In genomic region chr13:60519708-60520107, GRCm38 (mm10) we compare ENCODE assay signal across 23 mouse cellular contexts.
"Had no signal": no experiment of that assay in that cellular context is flagged by ENCODE, and none has a peak within 500 bp of the region (broad histone marks: within the 10 kb centered on the region; RNA-seq: fewer than 3 reads in every experiment).

No protein-coding gene starts in this region.

- H3K4me1 ChIP-seq: liver, embryonic 12.5 days; liver, embryonic 15.5 days; lung, embryonic 15.5 days; megakaryocyte, embryonic 14.5 days; midbrain, embryonic 10.5 days; midbrain, embryonic 13.5 days; neural tube, embryonic 13.5 days; stomach, embryonic 15.5 days had no signal

- H3K27me3 ChIP-seq: limb, embryonic 13.5 days; liver, embryonic 12.5 days; liver, embryonic 15.5 days; lung, embryonic 15.5 days; midbrain, embryonic 13.5 days; neural tube, embryonic 13.5 days; stomach, embryonic 15.5 days had no signal

- DNase-seq: kidney, adult 9 months; kidney, postnatal 14 days; kidney, postnatal 4 days; liver; lung, adult 18-20 months; lung, postnatal 10 days; lung, postnatal 36 days; retina, postnatal 1 day; right cerebral cortex, postnatal 25 days; spleen, adult 18-20 months; thymus, postnatal 25 days had no signal

- H3K9ac ChIP-seq: limb, embryonic 13.5 days; liver, embryonic 12.5 days; liver, embryonic 15.5 days; lung, embryonic 15.5 days; midbrain, embryonic 13.5 days; neural tube, embryonic 13.5 days; stomach, embryonic 15.5 days had no signal

- H3K36me3 ChIP-seq: limb, embryonic 10.5 days; limb, embryonic 13.5 days; liver, embryonic 12.5 days; liver, embryonic 15.5 days; lung, embryonic 15.5 days; midbrain, embryonic 10.5 days; midbrain, embryonic 13.5 days; neural tube, embryonic 13.5 days; stomach, embryonic 15.5 days had no signal

- ATAC-seq: liver, embryonic 12.5 days; midbrain, embryonic 13.5 days; midbrain, embryonic 16.5 days had no signal

- H3K9me3 ChIP-seq: limb, embryonic 10.5 days; limb, embryonic 13.5 days; liver, embryonic 12.5 days; liver, embryonic 15.5 days; lung, embryonic 15.5 days; megakaryocyte, embryonic 14.5 days; midbrain, embryonic 10.5 days; midbrain, embryonic 13.5 days; neural tube, embryonic 13.5 days; stomach, embryonic 15.5 days had no signal

- H3K4me3 ChIP-seq: limb, embryonic 10.5 days; limb, embryonic 13.5 days; liver, embryonic 12.5 days; liver, embryonic 15.5 days; lung, embryonic 15.5 days; megakaryocyte, embryonic 14.5 days; midbrain, embryonic 10.5 days; midbrain, embryonic 13.5 days; myocyte; neural tube, embryonic 13.5 days; stomach, embryonic 15.5 days had no signal

- H3K4me2 ChIP-seq: limb, embryonic 13.5 days; liver, embryonic 12.5 days; liver, embryonic 15.5 days; lung, embryonic 15.5 days; midbrain, embryonic 13.5 days; neural tube, embryonic 13.5 days; stomach, embryonic 15.5 days had no signal

- H3K27ac ChIP-seq: limb, embryonic 10.5 days; limb, embryonic 13.5 days; liver, embryonic 12.5 days; liver, embryonic 15.5 days; lung, embryonic 15.5 days; midbrain, embryonic 10.5 days; midbrain, embryonic 13.5 days; neural tube, embryonic 13.5 days; stomach, embryonic 15.5 days had no signal
